Mouse (Mus musculus) liver, adult 2 months (tissue): ENCODE measurements at regions not wholly inside any gene's neighbourhood (a gene's known extent, or its start where the extent isn't known, plus 50 kb on each side); places are given as distances from the start of the nearest gene placed in this dataset.

Experiments
- CTCF ChIP-seq: fragments of 200-500 bp; IDR thresholded peaks from 2 replicates; pipeline ENCODE4 v1.5.1; 2011; ENCODE audit warnings: low read depth, low read length, control low read depth
- POLR2A ChIP-seq: fragments of 200-500 bp; IDR thresholded peaks from 2 replicates; pipeline ENCODE4 v1.6.1; 2011; ENCODE audit warnings: low read length, control low read depth; ENCODE audit not compliant: insufficient read depth; ENCODE audit errors: extremely low read depth

- TF ChIP-seq CTCF: no peak
- no peak for TF ChIP-seq POLR2A
Measured at GRCm38 (mm10) chr9:59186326-59186725, 105.0 kb upstream of the Adpgk start.
